Mouse (Mus musculus): ENCODE results near the gene Marveld1. TPM values are rescaled to one million over a fixed set of nuclear protein-coding genes. Genes with fewer than 3 reads are reported as not detected.

The Marveld1 gene
- polyA plus RNA-seq, 1 experiment from 2014 or later, result 3.2 TPM

DNA sequence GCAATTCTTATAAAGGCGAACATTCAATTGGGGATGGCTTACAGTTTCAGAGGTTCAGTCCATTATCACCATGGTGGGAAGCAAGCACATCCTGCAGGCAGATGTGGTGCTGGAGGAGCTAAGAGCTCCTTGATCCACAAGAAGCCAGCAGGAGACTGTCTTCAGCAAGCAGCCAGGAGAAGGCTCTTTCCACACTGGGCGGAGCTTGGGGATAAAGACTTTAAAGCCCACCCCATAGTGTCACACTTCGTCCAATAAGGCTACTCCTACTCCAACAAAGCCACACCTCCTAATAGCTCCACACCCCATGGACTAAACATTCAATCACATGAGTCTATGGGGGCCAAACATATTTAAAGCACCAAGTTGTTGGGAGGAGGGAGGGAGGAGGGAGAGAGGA, 5.2 kb upstream of the Marveld1 start:
- Histone ChIP-seq H3K36me3 (replicated peaks) (no peaks in the 10 kb centered on the region), H3K4me1 (replicated peaks) (peaks cover 16% of the 10 kb centered on the region), H3K4me3 (replicated peaks) (no peak overlapping the region), H3K9me3 (replicated peaks) (no peaks in the 10 kb centered on the region), H3K27me3 (peaks cover 24% of the 10 kb centered on the region), H3K4me2 (no peak overlapping the region), H3K27ac (replicated peaks) (no peak overlapping the region), H3K9ac (no peak overlapping the region)
- no peak for ATAC-seq (ENCODE audit: insufficient read depth)
- 65% methylated on average over 3 of the region's 3 CpGs for WGBS (ENCODE audit: insufficient replicate concordance)

DNA sequence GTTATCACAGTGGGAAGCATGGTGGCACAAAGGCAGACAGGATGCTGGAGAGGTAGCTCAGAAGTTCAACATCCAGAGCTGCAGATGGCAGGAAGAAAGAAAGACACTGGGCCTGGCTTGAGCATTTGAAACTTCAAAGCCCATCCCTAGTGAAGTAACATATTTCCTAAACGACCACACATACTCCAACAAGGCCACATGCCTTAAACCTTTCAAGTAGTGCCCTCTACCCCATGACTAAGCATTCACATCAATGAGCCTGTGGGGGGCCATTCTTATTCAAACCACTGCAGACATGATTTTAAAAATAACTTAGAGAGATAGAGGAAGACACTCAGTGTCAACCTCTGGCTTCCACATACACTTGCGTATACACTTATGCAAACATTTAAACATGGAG, 4.4 kb upstream of the Marveld1 start:
- 69% methylated on average over 2 of the region's 2 CpGs for WGBS (ENCODE audit: insufficient replicate concordance)
- Histone ChIP-seq H3K9me3 (replicated peaks) (no peaks in the 10 kb centered on the region), H3K4me3 (replicated peaks) (no peak overlapping the region), H3K4me2 (no peak overlapping the region), H3K27me3 (peaks cover 31% of the 10 kb centered on the region), H3K9ac (no peak overlapping the region), H3K36me3 (replicated peaks) (no peaks in the 10 kb centered on the region), H3K4me1 (replicated peaks) (peaks cover 21% of the 10 kb centered on the region), H3K27ac (replicated peaks) (no peak overlapping the region)
- no peak for ATAC-seq (ENCODE audit: insufficient read depth)

DNA sequence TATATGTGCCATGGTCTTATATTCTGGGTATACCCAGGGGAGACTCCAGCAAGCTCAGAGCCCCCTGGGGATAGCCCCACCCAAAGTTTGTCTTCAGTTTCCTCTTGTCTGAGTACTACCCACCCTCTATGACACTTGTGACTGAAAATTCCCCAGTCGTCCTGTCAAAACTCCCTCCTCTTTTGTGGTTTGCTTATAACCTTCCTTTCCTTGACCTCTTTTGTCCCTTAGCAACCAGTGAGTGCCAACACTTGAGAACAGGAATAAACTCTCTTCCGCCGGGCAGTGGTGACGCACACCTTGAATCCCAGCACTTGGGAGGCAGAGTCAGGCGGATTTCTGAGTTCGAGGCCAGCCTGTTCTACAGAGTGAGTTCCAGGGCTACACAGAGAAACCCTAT, 3.1 kb upstream of the Marveld1 start:
- Histone ChIP-seq H3K27me3 (peaks cover 44% of the 10 kb centered on the region), H3K9ac (no peak overlapping the region), H3K4me3 (replicated peaks) (no peak overlapping the region), H3K4me1 (replicated peaks) (peaks cover 34% of the 10 kb centered on the region), H3K27ac (replicated peaks) (no peak overlapping the region), H3K4me2 (no peak overlapping the region), H3K9me3 (replicated peaks) (no peaks in the 10 kb centered on the region), H3K36me3 (replicated peaks) (no peaks in the 10 kb centered on the region)
- no peak for ATAC-seq (ENCODE audit: insufficient read depth)
- WGBS (ENCODE audit: insufficient replicate concordance), result 35% methylated on average over 6 of the region's 6 CpGs

DNA sequence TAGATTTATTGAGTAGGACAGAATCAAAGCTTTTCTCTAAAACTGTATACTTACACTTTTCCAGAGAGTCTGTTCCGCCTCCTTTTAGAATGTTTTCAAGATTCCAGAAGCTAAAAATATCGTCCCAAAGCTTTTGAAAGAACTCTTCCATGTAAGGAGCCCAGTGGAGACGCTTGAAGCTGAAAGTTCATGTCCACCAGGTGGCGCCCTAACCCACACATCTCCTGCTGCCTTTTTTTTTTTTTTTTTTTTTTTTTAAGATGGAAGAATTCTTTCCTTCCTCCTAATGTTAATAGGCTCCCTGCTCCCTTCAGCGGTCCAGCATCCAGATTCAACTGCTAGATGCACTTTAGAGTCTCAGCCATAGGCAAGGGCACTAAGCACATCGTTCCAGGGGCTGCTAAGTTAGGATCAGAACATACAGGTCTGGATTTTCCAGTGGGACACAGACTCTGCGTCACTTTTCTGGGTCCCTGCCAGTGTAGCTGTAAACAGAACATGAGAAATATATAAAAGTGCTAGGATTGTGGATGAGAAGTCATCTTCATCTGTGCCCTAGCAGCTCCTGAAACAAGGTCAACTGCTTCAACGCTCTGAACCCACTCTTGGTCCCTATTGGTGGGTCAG, 2.5 kb upstream of the Marveld1 start:
- H3K27ac ChIP-seq (replicated peaks), result no peak overlapping the region
- no peaks in the 10 kb centered on the region for H3K36me3 ChIP-seq (replicated peaks)
- no peak overlapping the region for H3K4me2 ChIP-seq
- peaks cover 50% of the 10 kb centered on the region for H3K27me3 ChIP-seq
- peaks cover 40% of the 10 kb centered on the region for H3K4me1 ChIP-seq (replicated peaks)
- 27% methylated on average over 8 of the region's 8 CpGs for WGBS (ENCODE audit: insufficient replicate concordance)
- no peak for ATAC-seq (ENCODE audit: insufficient read depth)
- no peaks in the 10 kb centered on the region for H3K9me3 ChIP-seq (replicated peaks)
- no peak overlapping the region for H3K9ac ChIP-seq
- no peak overlapping the region for H3K4me3 ChIP-seq (replicated peaks)

DNA sequence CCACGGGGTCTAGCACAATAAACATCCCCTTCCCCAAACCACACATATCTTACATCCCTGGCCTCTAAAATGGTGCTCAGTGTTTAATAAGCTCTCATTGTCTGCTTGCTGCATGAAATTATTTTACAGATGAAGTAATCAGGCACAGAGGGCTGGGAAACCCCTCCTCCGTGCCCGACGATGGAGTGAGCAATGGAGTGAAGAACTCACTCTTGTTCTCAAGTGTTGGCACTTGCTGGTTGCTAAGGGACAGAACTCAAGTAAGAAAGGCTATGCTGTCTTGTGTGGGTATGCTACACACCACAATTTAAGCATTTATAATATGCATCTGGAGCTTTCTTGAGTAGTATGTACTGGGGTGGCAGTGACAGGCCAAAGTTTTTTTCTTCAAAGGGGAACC, 2.0 kb upstream of the Marveld1 start:
- no peak for ATAC-seq (ENCODE audit: insufficient read depth)
- 45% methylated on average over 4 of the region's 4 CpGs for WGBS (ENCODE audit: insufficient replicate concordance)
- no peaks in the 10 kb centered on the region for H3K9me3 ChIP-seq (replicated peaks)
- no peak overlapping the region for H3K9ac ChIP-seq
- no peak overlapping the region for H3K4me3 ChIP-seq (replicated peaks)
- H3K4me1 ChIP-seq (replicated peaks), result peaks cover 43% of the 10 kb centered on the region
- no peaks in the 10 kb centered on the region for H3K36me3 ChIP-seq (replicated peaks)
- H3K4me2 ChIP-seq, result no peak overlapping the region
- no peak overlapping the region for H3K27ac ChIP-seq (replicated peaks)
- H3K27me3 ChIP-seq, result peaks cover 53% of the 10 kb centered on the region

DNA sequence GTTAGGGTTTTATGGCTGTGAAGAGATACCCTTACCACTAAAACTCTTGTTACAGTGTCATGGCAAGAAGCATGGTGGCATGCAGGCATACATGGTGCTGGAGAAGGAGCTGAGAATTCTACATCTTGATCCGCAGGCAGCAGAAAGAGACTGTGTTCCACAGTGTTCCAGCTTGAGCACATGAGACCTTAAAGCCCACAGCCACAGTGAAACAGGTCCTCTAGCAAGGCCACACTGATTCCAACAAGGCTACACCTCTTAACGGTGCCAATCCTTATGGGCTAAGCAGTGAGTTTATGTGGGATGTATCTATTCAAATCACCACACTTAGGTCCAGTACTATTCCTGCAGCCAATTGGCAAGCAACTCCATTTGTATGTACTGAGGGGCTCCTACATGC, 1.5 kb upstream of the Marveld1 start:
- H3K27ac ChIP-seq (replicated peaks), result peak overlapping the region; percentile 78; the same call in 1 of the 2 replicates
- no peak overlapping the region for H3K4me3 ChIP-seq (replicated peaks)
- WGBS (ENCODE audit: insufficient replicate concordance), result 66% methylated on average over 2 of the region's 2 CpGs
- ATAC-seq (ENCODE audit: insufficient read depth), result no peak
- H3K36me3 ChIP-seq (replicated peaks), result no peaks in the 10 kb centered on the region
- H3K27me3 ChIP-seq, result peaks cover 53% of the 10 kb centered on the region
- no peak overlapping the region for H3K9ac ChIP-seq
- peaks cover 48% of the 10 kb centered on the region for H3K4me1 ChIP-seq (replicated peaks)
- no peak overlapping the region for H3K4me2 ChIP-seq
- no peaks in the 10 kb centered on the region for H3K9me3 ChIP-seq (replicated peaks)

DNA sequence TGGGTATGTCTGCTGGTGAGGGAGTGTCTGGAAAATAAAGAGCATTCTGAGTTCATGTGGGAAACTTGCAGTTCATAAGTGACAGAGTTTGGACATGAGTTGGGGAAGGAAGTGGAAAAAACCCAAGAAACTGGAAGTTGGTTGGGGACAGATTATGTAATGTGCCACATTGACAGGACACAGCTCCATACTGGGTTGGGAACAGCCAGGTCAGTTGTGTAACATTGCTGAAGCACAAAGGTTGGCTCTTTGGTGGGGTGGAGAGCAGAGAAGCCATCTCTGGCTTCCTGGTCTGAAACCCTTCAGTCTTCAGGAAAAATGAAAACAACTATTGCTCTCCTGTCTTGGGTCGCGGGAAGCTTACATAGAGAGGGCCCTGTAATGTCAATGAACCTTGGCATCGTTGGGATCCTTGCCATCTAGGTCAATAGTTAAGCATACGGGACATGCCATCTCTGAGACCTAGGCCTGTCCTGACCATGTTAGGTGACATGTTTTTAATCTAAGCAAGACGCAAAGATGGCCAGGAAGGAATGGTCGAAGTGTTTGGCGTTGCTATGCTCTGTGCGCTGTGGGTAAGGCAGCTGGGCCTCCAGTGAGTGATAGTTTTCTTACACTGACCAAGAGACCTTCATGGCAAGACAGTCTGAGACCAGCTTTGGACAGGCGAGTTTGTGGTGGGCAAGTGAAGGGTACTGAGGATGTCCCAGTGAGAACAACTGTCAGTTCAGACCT, 757 bp upstream of the Marveld1 start:
- no peak for ATAC-seq (ENCODE audit: insufficient read depth)
- H3K4me2 ChIP-seq, result peak overlapping the region; percentile 74
- 79% methylated on average over 9 of the region's 9 CpGs for WGBS (ENCODE audit: insufficient replicate concordance)

DNA sequence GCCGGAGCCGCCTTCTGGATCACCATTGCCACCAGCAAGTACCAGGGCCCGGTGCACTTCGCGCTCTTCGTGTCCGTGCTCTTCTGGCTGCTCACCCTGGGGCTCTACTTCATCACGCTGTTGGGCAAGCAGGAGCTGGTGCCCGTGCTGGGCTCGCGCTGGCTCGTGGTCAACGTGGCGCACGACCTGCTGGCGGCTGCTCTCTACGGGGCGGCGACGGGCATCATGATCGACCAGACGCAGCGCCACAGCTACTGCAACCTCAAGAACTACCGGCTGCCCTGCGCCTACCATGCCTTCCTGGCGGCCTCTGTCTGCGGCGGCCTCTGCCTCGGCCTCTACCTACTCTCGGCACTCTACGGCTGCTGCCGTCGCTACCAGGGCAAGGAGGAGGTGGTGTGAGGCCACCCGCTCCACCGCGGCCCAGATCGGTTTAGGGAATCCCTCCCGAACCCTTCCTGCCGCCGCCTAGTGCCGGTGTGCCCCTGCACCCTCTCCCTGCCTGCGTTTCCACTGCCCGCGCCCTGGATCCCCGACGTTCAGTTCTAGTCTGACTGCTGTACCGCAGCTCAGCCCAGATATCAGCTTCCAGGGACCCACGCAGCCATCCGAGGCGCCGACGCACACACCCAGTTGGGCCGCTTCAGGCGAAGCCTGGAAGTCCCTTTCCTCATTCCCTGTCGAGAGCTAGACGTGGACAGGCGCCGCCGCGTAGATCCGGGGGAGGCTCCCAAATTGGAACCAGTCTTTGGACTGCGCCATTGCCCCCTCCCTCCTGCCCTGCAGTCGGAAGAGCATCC, 769 bp downstream of the Marveld1 start:
- peak overlapping the region; percentile 62 for H3K4me3 ChIP-seq (replicated peaks)
- H3K27me3 ChIP-seq, result peaks cover 53% of the 10 kb centered on the region
- H3K4me1 ChIP-seq (replicated peaks), result peaks cover 60% of the 10 kb centered on the region
- peak overlapping the region; percentile 52 for H3K9ac ChIP-seq
- peak overlapping the region; percentile 74 for H3K4me2 ChIP-seq
- H3K27ac ChIP-seq (replicated peaks), result peak overlapping the region; percentile 78
- H3K9me3 ChIP-seq (replicated peaks), result no peaks in the 10 kb centered on the region
- no peaks in the 10 kb centered on the region for H3K36me3 ChIP-seq (replicated peaks)
- WGBS (ENCODE audit: insufficient replicate concordance), result 2% methylated on average over 63 of the region's 63 CpGs
- ATAC-seq (ENCODE audit: insufficient read depth), result 0 out of 2 replicates have a peak, but pooled peaks have one; percentile 11

More for the DNA sequence above, 757 bp upstream of the Marveld1 start:
- Histone ChIP-seq H3K27ac (replicated peaks) (peak overlapping the region; percentile 78), H3K4me3 (replicated peaks) (no peak overlapping the region), H3K4me1 (replicated peaks) (peaks cover 52% of the 10 kb centered on the region), H3K27me3 (peaks cover 53% of the 10 kb centered on the region), H3K9me3 (replicated peaks) (no peaks in the 10 kb centered on the region), H3K9ac (no peak overlapping the region), H3K36me3 (replicated peaks) (no peaks in the 10 kb centered on the region)

DNA sequence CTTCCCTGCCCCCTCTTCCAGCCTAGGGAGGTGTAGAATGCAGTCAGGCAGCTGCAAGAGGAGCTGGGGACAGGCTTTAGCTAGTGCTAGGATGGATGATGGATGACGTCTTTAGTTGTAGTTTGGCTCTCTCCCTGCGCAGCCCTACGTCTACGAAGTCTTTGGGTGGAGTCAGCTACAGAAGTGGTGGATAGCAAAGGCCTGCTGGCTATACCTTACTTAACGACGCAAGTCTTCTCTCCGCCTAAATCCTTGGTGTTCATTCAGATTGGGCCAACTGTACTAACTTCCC, 1.3 kb downstream of the Marveld1 start:
- H3K27me3 ChIP-seq, result peaks cover 53% of the 10 kb centered on the region
- peak overlapping the region; percentile 78; the same call in 1 of the 2 replicates for H3K27ac ChIP-seq (replicated peaks)
- peak overlapping the region; percentile 52 for H3K9ac ChIP-seq
- H3K4me1 ChIP-seq (replicated peaks), result peaks cover 60% of the 10 kb centered on the region
- no peak for ATAC-seq (ENCODE audit: insufficient read depth)
- 39% methylated on average over 7 of the region's 7 CpGs for WGBS (ENCODE audit: insufficient replicate concordance)
- no peaks in the 10 kb centered on the region for H3K36me3 ChIP-seq (replicated peaks)
- no peaks in the 10 kb centered on the region for H3K9me3 ChIP-seq (replicated peaks)
- H3K4me2 ChIP-seq, result peak overlapping the region; percentile 74
- H3K4me3 ChIP-seq (replicated peaks), result peak overlapping the region; percentile 62

DNA sequence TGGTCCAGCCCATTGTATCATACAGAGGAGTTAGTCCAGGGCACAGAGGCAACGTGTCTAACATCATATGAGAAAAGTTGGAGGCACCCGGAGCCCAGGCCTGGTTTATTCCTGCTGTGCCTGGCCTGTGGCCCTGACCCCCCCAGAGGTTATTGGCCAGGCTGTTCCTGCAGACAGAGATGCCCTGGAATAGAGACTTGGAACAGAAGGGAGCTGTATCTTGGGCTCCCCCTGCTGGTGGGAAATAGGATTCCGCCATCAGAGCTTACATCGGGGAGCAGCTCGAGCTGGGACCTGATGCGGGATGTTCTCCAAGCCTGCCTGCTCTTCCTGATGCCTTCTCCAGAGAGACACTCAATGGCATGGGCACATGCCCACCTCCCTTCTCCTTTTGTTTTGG, 4.8 kb downstream of the Marveld1 start:
- Histone ChIP-seq H3K4me2 (no peak overlapping the region), H3K9ac (no peak overlapping the region), H3K9me3 (replicated peaks) (no peaks in the 10 kb centered on the region), H3K27me3 (peaks cover 38% of the 10 kb centered on the region), H3K36me3 (replicated peaks) (no peaks in the 10 kb centered on the region), H3K27ac (replicated peaks) (no peak overlapping the region), H3K4me1 (replicated peaks) (peaks cover 44% of the 10 kb centered on the region), H3K4me3 (replicated peaks) (no peak overlapping the region)
- 8% methylated on average over 6 of the region's 6 CpGs for WGBS (ENCODE audit: insufficient replicate concordance)
- ATAC-seq (ENCODE audit: insufficient read depth), result 0 out of 2 replicates have a peak, but pooled peaks have one; percentile 26

All from liver, embryonic 15.5 days (tissue).